Mouse (Mus musculus): ENCODE results near the gene Zfp654.

The Zfp654 gene

DNA sequence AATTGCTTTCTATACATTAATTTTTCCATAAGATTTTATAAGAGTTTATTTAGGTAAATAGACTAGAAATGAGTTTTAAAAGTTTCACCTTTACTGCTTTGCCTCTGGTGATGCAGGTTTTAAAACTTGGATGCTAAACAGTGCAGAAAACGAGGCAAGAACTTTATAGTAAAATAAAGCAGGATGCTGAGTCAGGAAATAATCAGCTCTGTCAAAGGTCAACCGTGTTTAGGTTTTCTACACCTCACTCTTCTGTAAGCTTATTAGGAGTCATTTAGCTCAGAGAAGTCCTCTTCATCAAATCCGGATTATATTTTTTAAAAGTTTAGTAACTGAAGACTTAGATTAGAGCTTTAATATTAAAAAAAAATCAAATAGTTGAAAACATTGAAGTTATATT is 5.5 kb upstream of the Zfp654 start:
- CTCF ChIA-PET, result no interaction called here

DNA sequence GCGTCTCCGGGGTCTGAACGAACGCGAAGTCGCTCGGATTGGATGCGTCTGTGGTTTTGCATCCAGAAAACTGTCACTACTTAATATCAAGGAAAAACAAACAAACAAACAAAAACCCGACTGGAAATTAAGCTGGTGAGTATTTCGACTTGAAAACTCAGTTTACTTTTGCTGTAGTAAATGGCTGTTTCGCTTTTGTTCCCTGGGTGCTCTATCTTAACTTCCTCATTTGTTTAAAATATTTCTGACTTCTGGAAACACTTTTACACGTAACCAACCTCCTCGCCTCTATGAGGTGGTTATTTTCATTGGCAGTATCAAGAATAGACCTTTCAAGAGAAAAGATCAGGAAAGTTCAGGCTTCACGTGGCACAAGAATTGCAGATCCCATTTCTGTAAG is 1.4 kb upstream of the Zfp654 start:
- CTCF ChIA-PET, result interaction anchor here (0.6 kb wide), 1 partner anchor 9 kb away, joined by 3 read pairs; no protein-coding TSS in a partner anchor

DNA sequence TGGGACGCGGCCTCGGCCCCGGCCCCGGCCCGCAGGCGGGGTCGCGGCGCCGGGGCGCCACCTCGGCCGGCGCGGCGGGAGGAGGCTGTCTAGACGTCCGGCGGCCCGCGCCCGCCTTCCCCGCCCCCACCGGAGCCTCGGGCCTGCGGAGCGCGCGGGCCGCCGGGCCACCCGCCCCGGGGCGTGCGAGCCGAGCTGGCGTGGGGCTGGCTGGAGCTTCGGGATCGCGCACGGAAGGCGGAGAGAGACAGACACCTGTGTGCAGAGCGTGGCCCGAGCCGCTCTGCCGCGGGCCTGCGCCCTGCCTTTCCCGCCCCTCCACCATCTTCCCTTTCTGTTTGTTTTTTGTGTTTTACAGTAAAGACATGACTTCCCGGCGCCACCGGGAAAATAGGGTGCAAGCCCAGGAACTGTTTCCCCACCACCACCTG is 1.0 kb upstream of the Zfp654 start:
- CTCF ChIA-PET, result no interaction called here

DNA sequence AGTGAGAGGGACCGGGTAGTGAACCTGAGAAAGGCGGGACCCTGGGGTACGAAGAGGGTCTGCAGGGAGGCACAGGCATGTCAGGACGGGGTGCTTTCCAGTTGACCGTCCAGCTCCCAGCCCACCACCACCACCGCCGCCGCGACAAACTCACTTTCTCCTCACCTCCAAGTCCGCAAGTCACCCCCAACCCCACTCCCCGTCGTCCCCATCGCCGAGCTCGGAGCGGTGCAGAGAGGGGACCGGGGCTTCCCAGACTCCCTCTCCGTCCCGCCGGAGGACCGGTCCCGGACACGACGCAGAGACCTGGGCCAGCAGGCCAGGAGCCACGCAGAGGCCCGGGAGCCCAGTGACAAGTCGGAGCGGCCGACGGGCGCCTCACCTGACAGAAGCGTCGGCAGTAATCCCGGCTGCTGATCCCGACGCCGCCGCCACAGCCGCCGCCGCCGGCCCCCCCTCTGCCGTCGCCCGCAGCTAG is 328 bp downstream of the Zfp654 start:
- CTCF ChIA-PET, result interaction anchor here (0.7 to 1.0 kb wide), 2 partner anchors 15 to 22 kb away, joined by 3 read pairs; no protein-coding TSS in a partner anchor

DNA sequence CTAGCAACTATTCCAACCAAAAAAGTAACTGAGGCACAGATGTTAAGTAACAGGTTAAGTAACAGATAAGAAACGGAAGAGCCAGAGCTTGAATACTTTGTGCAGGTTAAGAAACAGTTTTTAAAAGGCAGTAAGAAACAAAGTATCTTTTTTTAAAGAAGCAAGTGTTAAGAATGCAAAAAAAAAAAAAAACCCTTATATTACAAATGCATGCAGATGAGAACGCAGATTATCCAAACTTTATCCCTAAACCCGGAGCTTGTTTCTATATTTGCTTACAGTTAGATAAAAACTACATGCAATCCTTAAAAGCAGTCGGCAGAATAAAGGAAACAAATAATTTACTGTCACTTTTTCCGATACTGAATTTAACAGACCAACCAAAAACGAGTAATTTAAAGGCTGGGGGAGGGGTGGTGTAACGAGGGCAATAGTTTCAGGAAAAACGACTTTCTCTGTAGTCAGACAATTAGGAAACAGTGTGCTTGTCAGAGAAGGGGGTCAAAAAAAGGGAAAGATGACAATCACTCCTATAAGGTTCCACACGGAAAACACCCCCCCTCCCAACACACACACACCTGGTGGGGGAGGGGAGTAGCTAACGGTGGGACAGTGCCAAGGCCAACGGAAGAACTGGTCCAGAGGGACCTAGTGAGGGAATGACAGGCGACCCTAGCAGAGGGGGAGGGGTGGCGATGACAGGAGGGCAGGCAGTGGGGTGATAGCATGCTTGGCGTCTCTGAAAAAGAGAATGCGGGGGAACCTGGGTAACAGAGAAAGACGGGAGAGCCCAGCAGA is 966 bp downstream of the Zfp654 start:
- CTCF ChIA-PET, result interaction anchor here (1.0 kb wide), 1 partner anchor 14 kb away, joined by 3 read pairs; no protein-coding TSS in a partner anchor

DNA sequence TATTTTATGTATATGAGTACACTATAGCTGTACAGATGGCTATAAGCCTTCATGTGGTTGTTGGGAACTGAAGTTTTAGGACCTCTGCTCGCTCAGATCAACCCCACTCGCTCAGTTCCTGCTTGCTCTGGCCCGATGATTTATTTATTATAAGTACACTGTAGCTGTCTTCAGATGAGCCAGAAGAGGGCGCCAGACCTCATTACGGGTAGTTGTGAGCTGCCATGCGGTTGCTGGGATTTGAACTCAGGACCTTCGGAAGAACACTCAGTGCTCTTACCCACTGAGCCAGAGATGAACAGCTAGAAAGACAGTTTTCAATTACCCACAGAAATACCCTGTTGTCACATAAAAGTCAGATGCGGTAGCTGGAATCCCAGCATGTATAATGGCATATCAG is 5.5 kb downstream of the Zfp654 start:
- CTCF ChIA-PET, result no interaction called here

DNA sequence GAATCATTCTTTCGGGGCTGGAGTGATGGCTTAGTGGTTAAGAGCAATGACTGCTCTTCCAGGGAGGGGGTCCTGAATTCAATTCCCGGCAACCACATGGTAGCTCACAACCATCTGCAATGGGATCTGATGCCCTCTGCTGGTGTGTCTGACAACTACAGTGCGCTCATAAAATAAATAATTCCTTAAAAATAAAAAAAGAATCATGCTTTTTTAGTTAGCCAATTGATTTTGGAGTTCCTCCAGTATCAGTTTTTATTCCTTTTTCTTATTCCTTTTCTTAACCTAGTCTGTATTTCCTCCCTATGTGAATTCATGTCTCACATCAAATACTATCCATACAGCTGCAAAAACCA is 9.1 kb downstream of the Zfp654 start:
- CTCF ChIA-PET, result interaction anchor here (0.7 kb wide), 1 partner anchor 26 kb away, joined by 3 read pairs; no protein-coding TSS in a partner anchor

DNA sequence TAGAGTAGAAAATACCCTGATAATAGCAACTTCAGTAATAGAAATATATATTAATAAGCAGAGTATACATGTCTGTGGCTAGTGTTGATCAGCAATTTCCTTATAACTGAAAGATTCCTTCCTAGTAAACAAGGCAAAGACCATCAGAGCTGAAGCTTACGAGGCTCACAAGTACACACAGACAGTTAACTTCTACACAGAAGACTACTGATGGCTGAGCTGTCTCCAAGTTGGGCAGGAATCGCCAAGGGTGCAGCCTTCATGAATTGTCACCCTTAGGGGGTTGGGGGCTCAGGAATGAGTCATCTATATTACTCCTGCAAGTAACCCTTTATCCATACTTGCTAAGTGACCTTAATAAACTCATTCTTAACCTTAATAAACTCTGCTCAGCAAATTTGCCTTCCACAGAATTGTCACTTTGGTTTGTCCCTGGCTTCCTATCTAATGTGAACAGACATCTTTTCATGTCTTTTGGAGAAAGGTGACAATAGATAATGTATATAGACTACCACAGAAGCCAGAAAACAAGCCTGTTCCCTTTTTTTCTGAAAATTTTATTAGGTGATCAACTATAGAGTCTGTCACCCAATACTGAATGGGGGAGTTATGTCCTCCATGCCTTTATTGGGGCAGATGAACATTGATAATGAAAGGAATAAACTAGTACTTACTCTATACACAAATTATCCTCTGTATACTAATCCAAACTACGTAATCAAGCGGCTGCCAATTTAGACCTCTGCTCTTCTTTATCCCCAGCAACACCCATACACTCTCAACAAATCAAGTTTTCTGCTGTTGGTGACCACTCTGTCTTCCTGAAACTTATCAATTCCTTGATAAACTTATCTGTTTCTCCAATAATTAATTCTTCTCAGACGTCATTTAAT is 9.7 kb downstream of the Zfp654 start:
- CTCF ChIA-PET, result interaction anchor here (0.7 kb wide), 1 partner anchor 26 kb away, joined by 3 read pairs; no protein-coding TSS in a partner anchor

DNA sequence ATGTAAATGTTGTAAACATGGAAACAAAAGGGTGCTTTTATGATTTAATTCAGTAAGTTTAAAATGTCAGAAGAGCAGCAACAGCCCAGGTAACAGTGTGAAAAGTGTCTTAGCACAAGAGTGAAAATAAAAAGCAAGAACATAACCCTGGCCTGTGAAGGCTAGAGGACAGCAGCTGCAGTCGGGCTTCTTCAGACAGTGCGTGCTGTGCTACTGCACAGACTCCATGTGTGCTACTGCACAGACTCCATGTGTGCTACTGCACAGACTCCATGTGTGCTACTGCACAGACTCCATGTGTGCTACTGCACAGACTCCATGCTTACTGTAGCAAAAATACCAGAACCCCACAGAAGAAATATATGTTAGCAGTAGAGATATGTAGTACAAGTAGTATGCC is 14.7 kb downstream of the Zfp654 start:
- CTCF ChIA-PET, result interaction anchor here (1.1 kb wide), 1 partner anchor 14 kb away, joined by 3 read pairs; the partner anchor contains the start of gene Zfp654

DNA sequence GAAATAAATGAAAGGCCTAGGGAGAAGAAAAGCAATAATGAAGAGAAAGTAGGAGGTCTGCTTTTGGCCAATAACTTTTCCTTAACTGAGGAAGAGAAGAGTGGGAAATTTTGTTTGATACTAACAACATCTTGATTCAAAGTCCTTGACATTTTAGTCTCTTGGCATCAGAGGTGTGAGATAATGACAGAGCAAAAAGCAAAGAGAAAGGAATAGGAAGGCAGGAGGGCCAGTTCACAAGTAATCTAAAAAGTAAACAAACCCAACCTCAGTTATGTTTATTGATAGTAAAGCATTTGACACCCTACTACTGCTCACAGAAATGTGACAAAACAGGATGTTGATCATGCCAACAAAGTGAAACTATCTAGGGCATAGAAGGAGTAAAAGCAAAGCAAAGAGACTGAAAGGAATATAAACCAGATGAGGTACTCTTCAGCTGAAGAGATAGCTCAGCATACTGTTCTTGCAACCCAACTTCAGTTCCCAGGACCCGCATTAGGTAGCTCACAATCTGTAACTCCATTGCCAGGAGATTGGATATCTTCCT is 15.4 kb downstream of the Zfp654 start:
- CTCF ChIA-PET, result interaction anchor here (1.1 kb wide), 1 partner anchor 15 kb away, joined by 3 read pairs; the partner anchor contains the start of gene Zfp654

DNA sequence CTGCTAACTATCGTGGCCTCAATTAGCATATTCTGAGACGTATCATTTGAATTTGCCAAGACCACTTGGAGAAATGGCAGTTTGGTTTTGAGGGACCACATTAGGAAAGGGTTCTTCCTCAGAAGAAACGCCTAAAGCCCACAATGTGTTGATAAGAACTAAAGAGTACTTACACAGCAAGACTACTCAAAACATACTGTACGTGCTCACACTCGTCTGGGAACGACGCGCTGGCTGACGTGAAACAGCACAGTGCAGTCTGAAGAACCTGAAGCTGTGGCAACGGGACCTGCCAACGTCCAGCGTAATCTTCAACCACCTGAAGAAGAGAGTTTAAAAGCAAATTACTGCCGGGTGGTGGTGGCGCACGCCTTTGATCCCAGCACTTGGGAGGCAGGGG is 21.2 kb downstream of the Zfp654 start:
- CTCF ChIA-PET, result no interaction called here

DNA sequence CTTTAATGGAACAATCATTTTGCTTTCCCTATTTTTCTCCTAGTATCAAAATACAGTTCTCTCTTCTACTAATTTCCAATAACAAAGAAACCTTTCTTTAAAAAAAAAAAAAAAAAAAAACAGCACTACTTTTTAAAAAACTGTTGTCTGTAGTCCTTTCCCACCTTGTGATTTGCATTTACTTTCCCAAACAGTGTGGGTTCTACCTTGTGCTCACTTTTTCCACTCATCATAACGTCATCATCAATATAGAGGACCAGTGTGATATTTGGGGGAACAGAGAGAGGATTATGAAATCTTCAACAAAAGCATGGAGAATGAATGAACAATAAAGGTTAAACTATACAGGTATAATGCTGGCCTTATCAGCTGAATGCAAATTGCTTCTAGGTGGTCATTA is 27.0 kb downstream of the Zfp654 start:
- CTCF ChIA-PET, result no interaction called here

DNA sequence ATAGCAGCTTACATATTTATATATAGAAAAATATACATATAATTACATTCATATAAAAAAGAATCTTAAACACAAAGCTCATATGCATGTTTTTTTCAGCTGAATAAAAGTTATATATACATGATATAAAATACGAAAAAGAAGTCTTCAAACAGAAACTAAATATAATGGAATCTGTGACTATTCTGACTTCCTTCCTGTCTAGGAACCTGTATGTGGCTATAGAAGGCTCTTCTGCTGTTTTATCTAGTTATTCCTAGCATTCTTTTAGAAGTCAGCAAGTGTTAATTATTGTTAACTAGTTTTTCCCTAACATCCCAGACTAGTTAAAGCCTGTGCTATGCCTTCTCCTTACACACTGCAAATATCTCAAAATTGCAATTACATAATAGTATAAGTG is 27.6 kb downstream of the Zfp654 start:
- CTCF ChIA-PET, result no interaction called here

DNA sequence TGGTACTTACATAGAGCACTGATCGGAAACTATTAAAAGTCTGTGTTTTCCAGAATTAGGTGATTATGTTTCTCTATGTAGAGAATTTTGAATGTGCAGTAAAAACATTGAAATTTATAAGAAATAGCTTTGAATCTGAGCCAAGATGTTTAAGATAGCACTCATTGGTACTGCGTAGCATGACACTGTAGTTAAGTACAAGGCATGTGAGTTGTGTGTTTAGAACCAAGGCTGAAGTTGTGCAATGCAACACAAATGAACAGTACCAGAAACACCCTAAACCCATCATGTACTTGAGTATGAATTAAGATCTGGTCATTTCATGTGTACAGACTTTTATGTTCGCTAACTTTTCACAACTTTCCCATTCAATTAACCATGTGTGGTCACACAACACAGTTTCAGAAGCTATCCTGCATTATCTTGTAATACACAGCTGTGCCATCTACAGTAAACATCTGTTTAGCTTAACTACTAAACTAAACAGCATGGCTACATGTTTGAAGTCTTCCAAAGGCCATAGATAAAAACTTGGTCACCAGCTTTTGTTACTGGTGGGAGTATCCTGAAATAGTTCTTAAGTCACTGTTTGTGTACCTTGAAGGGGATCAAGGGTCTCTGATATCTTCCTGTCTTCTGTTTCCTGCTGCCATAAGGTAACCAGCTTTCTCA is 34.2 kb downstream of the Zfp654 start:
- CTCF ChIA-PET, result no interaction called here

DNA sequence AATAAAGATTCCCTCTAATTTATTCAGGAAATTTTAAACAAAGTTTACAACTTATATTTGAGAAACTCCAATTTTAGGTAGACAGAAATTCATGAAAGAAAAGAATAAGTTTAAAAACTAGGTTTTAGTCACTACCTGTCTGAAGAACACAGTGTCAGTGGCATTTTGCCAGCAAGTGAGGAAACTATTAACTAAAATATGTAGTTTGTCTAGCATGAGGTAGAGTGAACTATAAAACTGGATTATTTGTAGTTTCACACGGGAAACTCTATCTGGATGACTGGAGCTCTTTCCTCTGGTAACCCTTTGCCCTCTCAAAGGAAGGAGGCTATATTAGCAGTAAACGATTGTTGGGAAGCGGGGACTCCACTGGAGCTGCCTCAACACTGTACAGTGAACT is 48.4 kb downstream of the Zfp654 start:
- CTCF ChIA-PET, result interaction anchor here (0.8 kb wide), 1 partner anchor 11 kb away, joined by 3 read pairs; no protein-coding TSS in a partner anchor

DNA sequence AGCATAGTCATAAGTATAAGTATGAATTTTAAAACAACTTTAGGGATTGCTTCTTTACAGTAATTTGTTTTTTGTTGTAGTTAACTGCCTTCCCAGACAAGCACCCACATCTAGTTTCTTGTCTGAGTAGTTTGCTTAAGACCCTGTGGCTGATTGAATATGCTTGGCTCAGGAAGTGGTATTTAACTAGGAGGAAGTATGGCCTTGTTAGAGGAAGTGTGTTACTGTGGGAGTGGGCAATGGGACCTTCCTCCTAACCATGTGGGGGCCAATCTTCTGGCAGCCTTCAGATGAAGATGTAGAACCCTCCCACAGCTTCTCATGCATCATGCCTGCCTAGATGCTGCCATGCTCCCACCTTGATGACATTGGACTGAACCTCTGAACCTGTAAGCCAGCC is 49.8 kb downstream of the Zfp654 start:
- CTCF ChIA-PET, result no interaction called here

DNA sequence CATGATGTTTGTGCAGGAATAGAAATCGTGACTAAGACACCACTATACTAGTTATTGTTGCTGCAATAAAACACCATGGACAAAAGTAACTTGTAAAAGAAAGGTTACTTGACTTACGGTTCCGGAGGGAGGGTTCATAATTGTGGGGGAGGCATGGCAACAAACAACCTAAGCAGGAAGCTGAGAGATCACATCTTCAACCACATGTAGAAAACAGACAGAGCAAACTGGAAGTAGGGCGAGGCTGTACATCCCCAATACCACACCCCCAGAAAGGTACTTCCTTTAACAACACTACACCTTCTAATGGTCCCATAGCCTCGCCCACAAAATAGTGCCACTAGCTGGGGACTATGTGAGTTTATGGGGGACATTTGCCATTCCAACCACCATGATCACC is 51.1 kb downstream of the Zfp654 start:
- CTCF ChIA-PET, result interaction anchor here (0.6 kb wide), 2 partner anchors 32 to 412 kb away, joined by 4 to 9 read pairs; no protein-coding TSS in a partner anchor

DNA sequence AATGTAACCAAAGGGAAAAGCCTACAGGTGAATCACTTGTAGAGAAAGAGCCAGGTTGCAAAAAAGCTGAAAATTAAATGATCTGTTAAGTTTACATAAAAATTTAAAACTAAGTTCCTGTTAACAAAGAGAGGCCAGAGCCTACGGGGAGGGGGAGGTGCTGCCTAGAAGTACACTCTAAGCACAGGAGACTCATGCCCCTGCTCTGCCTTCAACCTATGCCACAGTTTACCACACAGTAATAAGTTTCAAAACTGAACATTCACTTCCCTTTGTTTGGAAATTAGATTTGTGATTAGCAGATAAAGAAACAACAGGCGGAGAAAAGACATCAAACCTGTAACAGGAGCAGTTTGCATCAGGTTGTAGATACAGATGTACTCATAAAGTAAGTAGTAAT is 56.6 kb downstream of the Zfp654 start:
- CTCF ChIA-PET, result no interaction called here

DNA sequence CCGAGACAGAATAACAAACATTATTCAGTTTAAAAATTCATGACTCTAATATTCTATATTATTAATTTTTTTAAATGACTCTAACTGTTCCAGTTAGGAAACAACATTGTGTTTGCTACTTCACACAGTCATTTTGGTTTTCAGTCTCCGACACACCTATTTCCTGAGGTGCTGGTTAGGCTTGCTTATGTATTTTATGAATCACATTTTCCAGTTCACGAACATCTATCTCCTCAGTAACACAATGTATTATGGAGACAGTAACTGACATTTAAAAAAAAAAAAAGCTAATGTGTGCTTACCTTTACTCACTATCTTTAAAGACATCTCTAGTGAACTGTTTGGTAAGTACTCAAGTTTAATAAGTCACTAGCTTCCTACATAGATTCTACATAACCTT is 61.7 kb downstream of the Zfp654 start:
- CTCF ChIA-PET, result interaction anchor here (0.6 kb wide), 1 partner anchor 74 kb away, joined by 5 read pairs; no protein-coding TSS in a partner anchor

DNA sequence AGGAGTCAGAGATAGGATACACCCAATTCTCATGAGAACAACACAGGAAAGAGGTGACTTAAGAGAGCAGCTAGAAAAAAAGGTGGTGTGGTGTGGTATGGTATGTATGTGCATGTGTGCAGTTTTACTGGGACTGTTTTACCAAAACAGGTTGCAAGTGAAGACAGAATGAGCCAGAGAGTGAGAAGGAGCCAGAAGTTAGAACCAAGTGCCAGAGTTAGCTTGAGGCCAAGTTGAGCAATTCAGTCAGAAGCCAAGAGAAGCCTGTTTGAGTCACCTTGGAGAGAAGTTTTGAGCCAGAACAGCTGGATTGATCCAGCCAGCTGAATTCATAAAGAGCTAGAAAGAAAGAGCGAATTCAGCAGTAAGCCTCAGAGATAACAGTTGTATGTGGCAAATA is 75.9 kb downstream of the Zfp654 start:
- CTCF ChIA-PET, result no interaction called here

DNA sequence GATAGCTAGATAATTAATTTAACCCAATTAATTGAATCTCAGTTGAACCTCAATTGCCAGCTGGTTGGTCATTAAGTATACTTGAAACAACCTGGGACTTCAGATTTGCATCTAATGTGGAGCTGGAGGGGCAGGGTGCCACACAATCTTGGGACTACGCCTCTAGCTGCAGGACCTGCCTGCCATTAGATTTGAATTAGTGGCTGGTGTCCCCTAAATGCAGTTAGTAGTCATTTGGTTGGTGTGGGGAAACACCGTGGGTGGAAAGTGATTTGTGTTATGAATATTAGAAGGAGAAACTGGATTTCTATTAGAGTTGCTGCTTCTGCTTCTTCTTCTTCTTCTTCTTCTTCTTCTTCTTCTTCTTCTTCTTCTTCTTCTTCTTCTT is 80.0 kb downstream of the Zfp654 start:
- CTCF ChIA-PET, result interaction anchor here (0.5 kb wide), 1 partner anchor 19 kb away, joined by 8 read pairs; no protein-coding TSS in a partner anchor
